Mouse (Mus musculus) MEL (cell line): ENCODE measurements at regions not wholly inside any gene's neighbourhood (a gene's known extent, or its start where the extent isn't known, plus 50 kb on each side); places are given as distances from the start of the nearest gene placed in this dataset.
A peak's percentile ranks its signal among the peaks of the same experiment; 100 is the strongest.

Source experiments
- DNase-seq: peaks from one replicate; pipeline ENCODE4 v3.0.0; 2011; ENCODE audit warnings: low read depth, low spot score
- H3K27ac ChIP-seq: 2 replicates; pipeline ENCODE4 v1.5.1; 2012; ENCODE audit warnings: low read depth, mild to moderate bottlenecking, control low read depth, low read length, moderate library complexity; ENCODE audit not compliant: control insufficient read depth
- H3K27me3 ChIP-seq, 2 experiments: fragments of 150-350 bp in 1 of 2; sonication (generic) in 1 of 2; 2 replicates each; pipeline ENCODE4 v1.6.1; 2012; ENCODE audit warnings: low read length in 2 of 2, mild to moderate bottlenecking in 2 of 2, improper control_type of control experiment in 1 of 2, moderate library complexity in 1 of 2; ENCODE audit not compliant: insufficient read depth in 2 of 2, control insufficient read depth in 1 of 2
- H3K36me3 ChIP-seq, 2 experiments: 2 replicates each; pipeline ENCODE4 v1.6.1; 2012 to 2014; ENCODE audit warnings: low read length in 2 of 2, improper control_type of control experiment in 1 of 2, inconsistent platforms in 1 of 2, mild to moderate bottlenecking in 1 of 2; ENCODE audit not compliant: insufficient read depth in 2 of 2, control insufficient read depth in 1 of 2
- H3K4me1 ChIP-seq, 2 experiments: fragments of 150-350 bp in 1 of 2; sonication (generic) in 1 of 2; 2 replicates each; pipeline ENCODE4 v1.6.1; 2012; ENCODE audit warnings: low read length in 2 of 2, improper control_type of control experiment in 1 of 2, mild to moderate bottlenecking in 1 of 2; ENCODE audit not compliant: insufficient read depth in 2 of 2, control insufficient read depth in 1 of 2
- H3K4me3 ChIP-seq, 2 experiments: fragments of 150-350 bp in 1 of 2; sonication (generic) in 1 of 2; 2 replicates each; pipeline ENCODE4 v1.5.1; 2012; ENCODE audit warnings: low read depth in 2 of 2, low read length in 2 of 2, mild to moderate bottlenecking in 2 of 2, moderate library complexity in 2 of 2, control low read depth in 1 of 2, improper control_type of control experiment in 1 of 2; ENCODE audit not compliant: control insufficient read depth in 1 of 2, insufficient read depth in 1 of 2
- H3K79me2 ChIP-seq: 2 replicates; pipeline ENCODE4 v1.6.1; 2012; ENCODE audit warnings: mild to moderate bottlenecking, low read length, moderate library complexity; ENCODE audit not compliant: control insufficient read depth, poor library complexity, insufficient read depth
- H3K9ac ChIP-seq: 2 replicates; pipeline ENCODE4 v1.6.1; 2012; ENCODE audit warnings: low read depth, mild to moderate bottlenecking, control low read depth, low read length, moderate library complexity; ENCODE audit not compliant: control insufficient read depth, poor library complexity, severe bottlenecking
- H3K9me3 ChIP-seq: fragments of 150-350 bp; sonication (generic); replicated peaks from 2 replicates; pipeline ENCODE4 v1.6.1; 2012; ENCODE audit warnings: mild to moderate bottlenecking, low read length, improper control_type of control experiment, moderate library complexity; ENCODE audit not compliant: insufficient read depth
- BHLHE40 ChIP-seq: IDR thresholded peaks from 2 replicates; pipeline ENCODE4 v1.6.1; 2012; ENCODE audit warnings: low read depth, mild to moderate bottlenecking, inconsistent platforms, low read length, improper control_type of control experiment, borderline replicate concordance
- CHD1 ChIP-seq: IDR thresholded peaks from 2 replicates; pipeline ENCODE4 v1.6.1; 2012; ENCODE audit warnings: low read depth, mild to moderate bottlenecking, inconsistent platforms, low read length, improper control_type of control experiment
- E2F4 ChIP-seq: IDR thresholded peaks from 2 replicates; pipeline ENCODE4 v1.6.1; 2011; ENCODE audit warnings: low read depth, low read length, improper control_type of control experiment, borderline replicate concordance
- EP300 ChIP-seq, 2 experiments: IDR thresholded peaks; 2 replicates each; pipeline ENCODE4 v1.6.1; 2011; ENCODE audit warnings: improper control_type of control experiment in 2 of 2, low read length in 2 of 2, low read depth in 1 of 2, mild to moderate bottlenecking in 1 of 2
- ETS1 ChIP-seq: IDR thresholded peaks from 2 replicates; pipeline ENCODE4 v1.6.1; 2012; ENCODE audit warnings: low read depth, mild to moderate bottlenecking, inconsistent platforms, low read length, improper control_type of control experiment, moderate library complexity
- GATA1 ChIP-seq: IDR thresholded peaks from 2 replicates; pipeline ENCODE4 v1.6.1; 2011; ENCODE audit warnings: low read depth, low read length, improper control_type of control experiment
- JUND ChIP-seq: IDR thresholded peaks from 2 replicates; pipeline ENCODE4 v1.6.1; 2011; ENCODE audit warnings: low read depth, mild to moderate bottlenecking, improper control_type of control experiment, low read length
- KAT2A ChIP-seq: conservative IDR thresholded peaks from 2 replicates; pipeline ENCODE4 v1.6.1; 2012; ENCODE audit warnings: low read depth, low read length, improper control_type of control experiment, inconsistent platforms
- MAFK ChIP-seq: IDR thresholded peaks from 2 replicates; pipeline ENCODE4 v1.6.1; 2011; ENCODE audit warnings: low read depth, mild to moderate bottlenecking, low read length, improper control_type of control experiment, borderline replicate concordance
- MAZ ChIP-seq: IDR thresholded peaks from 2 replicates; pipeline ENCODE4 v1.6.1; 2012; ENCODE audit warnings: low read depth, mild to moderate bottlenecking, inconsistent platforms, low read length, improper control_type of control experiment
- MYB ChIP-seq: IDR thresholded peaks from 2 replicates; pipeline ENCODE4 v1.6.1; 2011; ENCODE audit warnings: mild to moderate bottlenecking, low read depth, low read length, improper control_type of control experiment
- MYC ChIP-seq: IDR thresholded peaks from 2 replicates; pipeline ENCODE4 v1.6.1; 2011; ENCODE audit warnings: low read depth, mild to moderate bottlenecking, low read length, improper control_type of control experiment, moderate library complexity
- NELFE ChIP-seq: IDR thresholded peaks from 2 replicates; pipeline ENCODE4 v1.6.1; 2011; ENCODE audit warnings: low read depth, low read length, improper control_type of control experiment
- NRF1 ChIP-seq: IDR thresholded peaks from 2 replicates; pipeline ENCODE4 v1.6.1; 2014; ENCODE audit warnings: low read depth, mild to moderate bottlenecking, inconsistent platforms, low read length, improper control_type of control experiment, moderate library complexity; ENCODE audit not compliant: poor library complexity, insufficient read depth, severe bottlenecking
- POLR2A ChIP-seq, 2 experiments: IDR thresholded peaks; 2 replicates each; pipeline ENCODE4 v1.6.1; 2011 to 2012; ENCODE audit warnings: low read length in 2 of 2, mild to moderate bottlenecking in 2 of 2, control low read depth in 1 of 2, improper control_type of control experiment in 1 of 2, low read depth in 1 of 2, moderate library complexity in 1 of 2; ENCODE audit not compliant: control insufficient read depth in 1 of 2, insufficient read depth in 1 of 2, poor library complexity in 1 of 2
- POLR2AphosphoS2 ChIP-seq: IDR thresholded peaks from 2 replicates; pipeline ENCODE4 v1.6.1; 2011; ENCODE audit warnings: low read length, improper control_type of control experiment
- POLR2AphosphoS5 ChIP-seq: IDR thresholded peaks from 2 replicates; pipeline ENCODE4 v1.6.1; 2012; ENCODE audit warnings: low read depth, borderline replicate concordance, mild to moderate bottlenecking, inconsistent platforms, low read length, moderate library complexity, mixed read lengths
- RCOR1 ChIP-seq: IDR thresholded peaks from 2 replicates; pipeline ENCODE4 v1.6.1; 2012; ENCODE audit warnings: low read depth, mild to moderate bottlenecking, inconsistent platforms, low read length, improper control_type of control experiment
- SIN3A ChIP-seq: IDR thresholded peaks from 2 replicates; pipeline ENCODE4 v1.6.1; 2012; ENCODE audit warnings: low read length, improper control_type of control experiment, inconsistent platforms
- SMC3 ChIP-seq: IDR thresholded peaks from 2 replicates; pipeline ENCODE4 v1.6.1; 2011; ENCODE audit warnings: low read depth, low read length, improper control_type of control experiment
- TAL1 ChIP-seq: IDR thresholded peaks from 2 replicates; pipeline ENCODE4 v1.6.1; 2012; ENCODE audit warnings: mild to moderate bottlenecking, inconsistent platforms, low read length, moderate library complexity, mixed read lengths
- TBP ChIP-seq: IDR thresholded peaks from 2 replicates; pipeline ENCODE4 v1.8.0; 2011; ENCODE audit warnings: low read depth, low read length, improper control_type of control experiment
- TCF12 ChIP-seq: IDR thresholded peaks from 2 replicates; pipeline ENCODE4 v1.6.1; 2014; ENCODE audit warnings: low read depth, mild to moderate bottlenecking, inconsistent platforms, low read length, improper control_type of control experiment, moderate library complexity
- USF2 ChIP-seq, 2 experiments: IDR thresholded peaks; 2 replicates each; pipeline ENCODE4 v1.6.1; 2011 to 2012; ENCODE audit warnings: improper control_type of control experiment in 2 of 2, low read length in 2 of 2, borderline replicate concordance in 1 of 2, inconsistent platforms in 1 of 2, low read depth in 1 of 2, mild to moderate bottlenecking in 1 of 2; ENCODE audit not compliant: insufficient read depth in 1 of 2
- ZC3H11A ChIP-seq: IDR thresholded peaks from 2 replicates; pipeline ENCODE4 v1.6.1; 2012; ENCODE audit warnings: low read depth, mild to moderate bottlenecking, inconsistent platforms, low read length, improper control_type of control experiment
- ZKSCAN1 ChIP-seq: IDR thresholded peaks from 2 replicates; pipeline ENCODE4 v1.6.1; 2012; ENCODE audit warnings: low read depth, mild to moderate bottlenecking, inconsistent platforms, low read length, improper control_type of control experiment, moderate library complexity
- ZMIZ1 ChIP-seq: IDR thresholded peaks from 2 replicates; pipeline ENCODE4 v1.6.1; 2012; ENCODE audit warnings: low read depth, mild to moderate bottlenecking, inconsistent platforms, low read length, improper control_type of control experiment, moderate library complexity
- ZNF384 ChIP-seq: IDR thresholded peaks from 2 replicates; pipeline ENCODE4 v1.6.1; 2012; ENCODE audit warnings: low read depth, mild to moderate bottlenecking, inconsistent platforms, low read length, improper control_type of control experiment

GRCm38 (mm10) chr12:65367866-65368419 is 142.6 kb downstream of the Wdr20rt start:
- Histone ChIP-seq H3K27me3 (no peaks in the 10 kb centered on the region), H3K4me3 (peak overlapping the region; percentile 34 to 35), H3K27ac (peak overlapping the region; percentile 88), H3K36me3 (peaks cover 0 to 16% of the 10 kb centered on the region in 2 experiments; a peak in 2 of 4 replicates), H3K4me1 (peaks cover 5 to 15% of the 10 kb centered on the region in 2 experiments; a peak in 3 of 4 replicates), H3K79me2 (no peaks in the 10 kb centered on the region), H3K9me3 (no peaks in the 10 kb centered on the region), H3K9ac (peak overlapping the region; percentile 20; the same call in 1 of the 2 replicates)
- TF ChIP-seq MYB (peak; percentile 33; the same call in 1 of the 2 replicates), MYC (no peak), KAT2A (no peak), ETS1 (peak; percentile 82), POLR2AphosphoS2 (no peak), ZMIZ1 (no peak), RCOR1 (peak; percentile 98), GATA1 (peak; percentile 86), NRF1 (no peak), TBP (no peak), BHLHE40 (no peak), POLR2AphosphoS5 (no peak), TCF12 (peak; percentile 97), TAL1 (peak; percentile 83), JUND (0 out of 2 replicates have a peak, but pooled peaks have one; percentile 6), EP300 (IDR thresholded peaks at IDR 0.05; ENCODE audit: low read depth in 1 of 2, low read length in 2 of 2) (peak; percentile 84 to 96; a peak in 3 of 4 replicates), POLR2A (IDR thresholded peaks at IDR 0.05; ENCODE audit: control insufficient read depth in 1 of 2, insufficient read depth in 1 of 2, low read depth in 1 of 2, low read length in 2 of 2, poor library complexity in 1 of 2) (no peak), NELFE (no peak), E2F4 (no peak), SIN3A (peak; percentile 47; the same call in 1 of the 2 replicates), ZKSCAN1 (no peak), CHD1 (no peak), ZC3H11A (no peak), USF2 (IDR thresholded peaks at IDR 0.05; ENCODE audit: borderline replicate concordance in 1 of 2, insufficient read depth in 1 of 2, low read depth in 1 of 2, low read length in 2 of 2) (no peak), ZNF384 (no peak; the same call in 1 of the 2 replicates), SMC3 (no peak), MAZ (peak; percentile 52; the same call in 1 of the 2 replicates), MAFK (peak; percentile 39; the same call in 1 of the 2 replicates)
- DNase-seq = peak; percentile 68
